Comparison of ENCODE assay signal across 8 mouse cellular contexts in genomic region chr5:111414192-111414591, GRCm38 (mm10). TPM values are rescaled to one million over a fixed set of nuclear protein-coding genes. Genes with fewer than 3 reads are reported as not detected.
A peak's percentile ranks its signal among the peaks of the same experiment; 100 is the strongest.
DNase-seq lines count a peak whose midpoint lies in the region; ATAC-seq and TF ChIP-seq lines count a peak whose summit lies in the region.

No protein-coding gene starts in this region.

- no peaks in the 10 kb centered on the region for H3K36me3 ChIP-seq in ES-E14 (ENCODE audit: control insufficient read depth, insufficient read depth, low read length, poor library complexity, severe bottlenecking)
- H3K36me3 ChIP-seq in hindbrain, embryonic 15.5 days, result no peaks in the 10 kb centered on the region

- no peak overlapping the region for H3K4me3 ChIP-seq in ES-E14 (ENCODE audit: insufficient read depth in 1 of 2, low read depth in 1 of 2, low read length in 2 of 2, poor library complexity in 1 of 2, severe bottlenecking in 1 of 2)
- H3K4me3 ChIP-seq in hindbrain, embryonic 15.5 days, result no peak overlapping the region

- ATAC-seq in hindbrain, embryonic 15.5 days (ENCODE audit: low FRiP score, low read depth), result peak; percentile 46
- peak; percentile 77 for ATAC-seq in megakaryocyte progenitor cell, adult 5-6 weeks (replicated peaks; ENCODE audit: poor library complexity)
- ATAC-seq in monocyte, adult 5-6 weeks (replicated peaks; ENCODE audit: insufficient number of reproducible peaks, low FRiP score, low TSS enrichment, poor library complexity, severe bottlenecking), result no peak

- no peak overlapping the region for H3K9ac ChIP-seq in ES-E14 (ENCODE audit: insufficient read depth, low read depth, low read length, poor library complexity, severe bottlenecking)
- peak overlapping the region; percentile 7; the same call in 1 of the 2 replicates for H3K9ac ChIP-seq in hindbrain, embryonic 15.5 days

- H3K4me1 ChIP-seq in ES-E14 (ENCODE audit: control insufficient read depth in 2 of 2, insufficient read depth in 2 of 2, low read length in 2 of 2, poor library complexity in 1 of 2), result peaks cover 2 to 7% of the 10 kb centered on the region in 2 experiments; a peak in 1 of 4 replicates
- peaks cover 52% of the 10 kb centered on the region for H3K4me1 ChIP-seq in hindbrain, embryonic 15.5 days (replicated peaks)

- no peak for DNase-seq in ES-E14 (ENCODE audit: low read depth, low spot score)
- DNase-seq in brain, adult 2 months (ENCODE audit: low read depth, low spot score), result peak; percentile 86
- DNase-seq in frontal cortex, adult 2 months (ENCODE audit: extremely low spot score in 1 of 2, low spot score in 1 of 2), result peak; percentile 59 to 91
- peak; percentile 79 to 80 for DNase-seq in layer of hippocampus, postnatal 36 days
- peak; percentile 90 for DNase-seq in right cerebral cortex, postnatal 4 days

- H3K27me3 ChIP-seq in hindbrain, embryonic 15.5 days, result no peaks in the 10 kb centered on the region

- no peaks in the 10 kb centered on the region for H3K9me3 ChIP-seq in ES-E14 (ENCODE audit: control insufficient read depth, insufficient read depth, low read depth, low read length)
- no peaks in the 10 kb centered on the region for H3K9me3 ChIP-seq in hindbrain, embryonic 15.5 days

- in situ Hi-C loops in ES-E14 (cut with MboI; ENCODE audit: low sequenced_read_pairs in 2 of 2, unreplicated experiment in 2 of 2), result no loop called here

- no peak overlapping the region for H3K27ac ChIP-seq in ES-E14 (ENCODE audit: insufficient read depth, low read depth, low read length, poor library complexity, severe bottlenecking)
- peak overlapping the region; percentile 91; the same call in 1 of the 2 replicates for H3K27ac ChIP-seq in hindbrain, embryonic 15.5 days (replicated peaks)

- 0% methylated on average over 5 of the region's 5 CpGs for WGBS in hindbrain, embryonic 15.5 days

- H3K4me2 ChIP-seq in hindbrain, embryonic 15.5 days, result peak overlapping the region; percentile 88

TF ChIP-seq in ES-E14, 5 proteins besides CTCF, POLR2A, EP300 and RAD21:
- TF ChIP-seq ZC3H11A (IDR thresholded peaks at IDR 0.05; ENCODE audit: borderline replicate concordance, low read depth, low read length) (peak; percentile 56), HCFC1 (IDR thresholded peaks at IDR 0.05; ENCODE audit: borderline replicate concordance, insufficient read depth, low read length) (no peak)

RNA-seq across cellular contexts. Expression of gene Mn1, which starts 3.0 kb away (rescaled TPM):
- total RNA-seq in ES-E14 (2012; rRNA removed), result 1.9 and 2.8 TPM in 2 replicates
- 11.9 and 12.7 TPM in 2 replicates for polyA plus RNA-seq in frontal cortex, adult 2 months (2012; rRNA removed)
- 38.7 and 40.3 TPM in 2 replicates for polyA plus RNA-seq in hindbrain, embryonic 15.5 days (2015; fragmentation: Nextera tagmentation; extraction: Ambion mirVana)
- 10 to 100 TPM; 34.2 to 38.1 TPM for total RNA-seq in layer of hippocampus, postnatal 36 days (2021)
- total RNA-seq in megakaryocyte progenitor cell, adult 5-6 weeks (2015), result 0.05 and 0.59 TPM in 2 replicates
- 0.04 and 0.51 TPM in 2 replicates for total RNA-seq in megakaryocyte progenitor cell, adult 5-6 weeks (2017)
- 0.19 TPM in 1 of 3 replicates, not detected in the others for total RNA-seq in monocyte, adult 5-6 weeks (2017)
